Mouse (Mus musculus): ENCODE measurements around the gene Nfkbil1. TPM values are rescaled to one million over a fixed set of nuclear protein-coding genes. Genes with fewer than 3 reads are reported as not detected.

Gene Nfkbil1
- total RNA-seq, 2 experiments from 2014 or later = 13.3 to 15.1 TPM

DNA sequence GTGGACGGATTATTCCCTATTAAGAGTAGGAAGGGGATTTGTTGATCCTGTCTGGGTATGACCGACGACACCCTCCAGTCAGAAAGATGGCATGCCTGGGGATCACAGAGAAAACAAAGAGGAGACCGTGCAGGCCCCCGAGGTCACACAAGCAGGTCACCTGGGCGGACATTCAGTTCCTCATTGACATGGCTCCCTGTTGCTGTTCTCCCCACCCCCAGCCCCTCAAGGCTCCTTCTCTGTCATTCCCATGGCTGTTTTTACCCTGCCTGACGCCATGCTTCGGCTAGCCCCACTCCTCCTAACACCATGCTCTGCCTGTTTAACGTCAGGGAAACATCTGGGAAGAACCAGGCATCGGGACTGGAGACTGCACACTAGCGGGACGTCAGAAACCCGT is 26.1 kb upstream of the Nfkbil1 start:
- no peak for TF ChIP-seq CTCF (conservative IDR thresholded peaks at IDR 0.05)
- no peak for DNase-seq (ENCODE audit: low spot score in 2 of 2)
- H3K27ac ChIP-seq = no peak overlapping the region
- no peak overlapping the region for H3K4me3 ChIP-seq

DNA sequence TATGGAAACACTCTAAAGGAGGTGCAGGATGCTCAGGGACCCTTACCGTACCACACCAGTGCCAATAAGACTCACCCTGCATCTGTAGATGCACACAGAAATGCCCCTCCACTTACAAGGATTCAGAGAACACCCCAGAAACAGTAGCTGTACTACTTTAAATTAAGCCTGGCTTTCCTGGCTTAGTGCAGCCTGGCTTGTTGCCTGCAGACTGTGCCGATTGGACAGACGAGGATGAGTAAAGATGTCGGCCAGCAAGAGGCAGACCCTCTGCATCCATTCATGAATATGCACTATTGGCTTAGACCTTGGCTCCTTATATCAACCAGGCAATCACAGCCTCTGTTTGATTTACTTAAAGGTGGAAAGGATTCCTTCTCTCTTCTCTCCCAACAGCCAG is 24.0 kb upstream of the Nfkbil1 start:
- no peak for DNase-seq (ENCODE audit: low spot score in 2 of 2)
- Histone ChIP-seq H3K27ac (no peak overlapping the region), H3K4me3 (no peak overlapping the region)
- TF ChIP-seq CTCF (conservative IDR thresholded peaks at IDR 0.05) = no peak

- 0 out of 2 replicates have a peak, but pooled peaks have one; percentile 3 for TF ChIP-seq CTCF (conservative IDR thresholded peaks at IDR 0.05)
- DNase-seq (ENCODE audit: low spot score in 2 of 2) = no peak
- H3K27ac ChIP-seq = no peak overlapping the region
- H3K4me3 ChIP-seq = no peak overlapping the region
Observed at GRCm38 (mm10) chr17:35258492-35259478, 23.2 kb upstream of the Nfkbil1 start.

GRCm38 (mm10) chr17:35257824-35258491 is 22.4 kb upstream of the Nfkbil1 start:
- peak; percentile 88 for TF ChIP-seq CTCF (conservative IDR thresholded peaks at IDR 0.05)
- peak overlapping the region; percentile 48 for H3K4me3 ChIP-seq
- peak; percentile 91 to 94 for DNase-seq (ENCODE audit: low spot score in 2 of 2)
- H3K27ac ChIP-seq = peak overlapping the region; percentile 61; the same call in 1 of the 2 replicates

DNA sequence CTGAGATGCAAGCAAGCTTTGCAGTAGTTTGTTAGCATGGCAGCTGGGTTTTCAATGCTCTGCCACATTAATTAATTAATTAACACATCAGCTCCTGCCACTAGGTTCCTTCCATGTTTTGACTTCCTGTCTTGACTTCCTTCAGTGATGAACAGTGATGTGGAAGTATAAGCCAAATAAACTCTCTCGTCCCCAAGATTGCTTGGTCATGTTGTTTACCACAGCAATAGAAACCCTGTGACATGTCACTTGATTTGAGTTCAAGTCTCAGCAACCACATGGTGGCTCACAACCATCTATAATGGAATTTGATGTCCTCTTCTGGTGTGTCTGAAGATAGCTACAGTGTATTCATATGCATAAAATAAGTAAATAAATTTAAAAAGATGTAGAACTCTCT is 21.8 kb upstream of the Nfkbil1 start:
- no peak for TF ChIP-seq CTCF (conservative IDR thresholded peaks at IDR 0.05)
- DNase-seq (ENCODE audit: low spot score in 2 of 2) = no peak
- H3K4me3 ChIP-seq = no peak overlapping the region

GRCm38 (mm10) chr17:35255704-35256103 is 20.1 kb upstream of the Nfkbil1 start:
- DNase-seq (ENCODE audit: low spot score in 2 of 2) = no peak
- no peak overlapping the region for H3K27ac ChIP-seq
- no peak for TF ChIP-seq CTCF (conservative IDR thresholded peaks at IDR 0.05)

More for the DNA sequence above, 21.8 kb upstream of the Nfkbil1 start:
- no peak overlapping the region for H3K27ac ChIP-seq

GRCm38 (mm10) chr17:35255301-35255700 is 19.7 kb upstream of the Nfkbil1 start:
- H3K27ac ChIP-seq = no peak overlapping the region
- no peak for DNase-seq (ENCODE audit: low spot score in 2 of 2)
- TF ChIP-seq CTCF (conservative IDR thresholded peaks at IDR 0.05) = no peak
- H3K4me3 ChIP-seq = no peak overlapping the region

More at GRCm38 (mm10) chr17:35255704-35256103, 20.1 kb upstream of the Nfkbil1 start:
- H3K4me3 ChIP-seq = no peak overlapping the region

GRCm38 (mm10) chr17:35254241-35255098 is 18.9 kb upstream of the Nfkbil1 start:
- DNase-seq (ENCODE audit: low spot score in 2 of 2) = peak in 1 of 2 experiments; percentile 48
- peak; percentile 94 for TF ChIP-seq CTCF (conservative IDR thresholded peaks at IDR 0.05)

DNA sequence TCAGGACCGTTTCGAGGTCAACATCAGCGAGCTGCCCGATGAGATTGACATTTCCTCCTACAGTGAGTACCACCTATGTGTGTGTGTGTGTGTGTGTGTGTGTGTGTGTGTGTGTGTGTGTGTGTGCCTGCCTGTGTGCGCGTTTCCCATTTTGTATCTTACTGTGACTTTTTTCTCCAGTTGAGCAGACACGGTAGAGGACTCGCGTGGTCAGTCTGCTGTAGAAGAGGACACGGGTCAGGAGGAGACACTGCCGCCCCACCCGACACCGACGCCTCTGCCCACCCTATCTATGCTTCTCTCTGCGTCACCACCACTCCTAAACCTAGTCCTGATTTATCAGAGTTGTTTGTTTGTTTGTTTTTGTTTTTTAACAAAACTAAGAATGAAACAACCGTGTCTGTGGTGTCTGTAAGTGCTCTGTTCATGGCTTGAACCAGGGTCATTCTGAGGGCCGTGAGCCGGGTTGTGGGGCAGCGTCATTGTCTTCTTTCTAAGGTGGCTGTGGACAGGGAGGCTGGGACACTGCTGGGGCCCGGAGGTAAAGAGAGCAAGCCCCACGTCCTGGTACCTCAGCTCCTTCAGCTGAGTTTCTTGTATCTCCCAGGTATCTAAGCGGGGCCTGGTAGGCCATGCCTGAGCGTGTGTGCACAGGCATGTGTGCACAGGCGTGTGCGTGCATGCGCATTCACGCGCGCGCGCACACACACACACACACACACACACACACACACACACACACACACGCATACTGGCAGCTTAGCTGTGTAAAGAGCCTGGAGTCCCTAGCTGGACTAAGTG is 17.9 kb upstream of the Nfkbil1 start:
- TF ChIP-seq CTCF (conservative IDR thresholded peaks at IDR 0.05) = no peak
- DNase-seq (ENCODE audit: low spot score in 2 of 2) = no peak
- H3K27ac ChIP-seq = no peak overlapping the region
- H3K4me3 ChIP-seq = no peak overlapping the region

More at GRCm38 (mm10) chr17:35254241-35255098, 18.9 kb upstream of the Nfkbil1 start:
- Histone ChIP-seq H3K4me3 (no peak overlapping the region), H3K27ac (no peak overlapping the region)

GRCm38 (mm10) chr17:35252619-35253292 is 17.2 kb upstream of the Nfkbil1 start:
- DNase-seq (ENCODE audit: low spot score in 2 of 2) = no peak
- no peak for TF ChIP-seq CTCF (conservative IDR thresholded peaks at IDR 0.05)
- H3K27ac ChIP-seq = no peak overlapping the region
- H3K4me3 ChIP-seq = no peak overlapping the region

- no peak for DNase-seq (ENCODE audit: low spot score in 2 of 2)
Observed at GRCm38 (mm10) chr17:35251981-35252380, 16.4 kb upstream of the Nfkbil1 start.

More at GRCm38 (mm10) chr17:35251981-35252380, 16.4 kb upstream of the Nfkbil1 start:
- no peak overlapping the region for H3K4me3 ChIP-seq
- no peak for TF ChIP-seq CTCF (conservative IDR thresholded peaks at IDR 0.05)
- H3K27ac ChIP-seq = no peak overlapping the region
